Mouse (Mus musculus): ENCODE data around the gene D630003M21Rik.

GRCm38 (mm10) chr2:158242170-158242896, 13.3 kb upstream of the D630003M21Rik start:
- TF ChIP-seq CTCF (IDR thresholded peaks at IDR 0.05; ENCODE audit: low read depth) (no peak), EP300 (IDR thresholded peaks at IDR 0.05; ENCODE audit: low read depth) (no peak)
